Mouse (Mus musculus) intestine, embryonic 16.5 days (tissue): ENCODE measurements around the gene Gp2. TPM values are rescaled to one million over a fixed set of nuclear protein-coding genes. Genes with fewer than 3 reads are reported as not detected.

Experiments
- ATAC-seq: fragments of 200-750 bp; cut with Nextera tagmentation; 2 replicates; pipeline ENCODE4 v1.8.0; 2017; ENCODE audit warnings: moderate TSS enrichment, moderate library complexity
- H3K27ac ChIP-seq: fragments of 300-500 bp; sonication (generic); 2 replicates; pipeline ENCODE4 v1.5.1; 2014; ENCODE audit warnings: mild to moderate bottlenecking, low read length
- H3K27me3 ChIP-seq: fragments of 300-500 bp; sonication (generic); replicated peaks from 2 replicates; pipeline ENCODE4 v1.6.1; 2014; ENCODE audit warnings: low read length, control low read depth, mixed read lengths; ENCODE audit not compliant: control insufficient read depth, insufficient read depth
- H3K36me3 ChIP-seq: fragments of 300-500 bp; sonication (generic); 2 replicates; pipeline ENCODE4 v1.6.1; 2014; ENCODE audit warnings: low read length, control low read depth; ENCODE audit not compliant: control insufficient read depth, insufficient read depth
- H3K4me1 ChIP-seq: fragments of 300-500 bp; sonication (generic); 2 replicates; pipeline ENCODE4 v1.6.1; 2014; ENCODE audit warnings: low read length, control low read depth, mixed read lengths; ENCODE audit not compliant: control insufficient read depth, insufficient read depth
- H3K4me2 ChIP-seq: fragments of 300-500 bp; sonication (generic); 2 replicates; pipeline ENCODE4 v1.6.1; 2014; ENCODE audit warnings: low read depth, low read length, control low read depth
- H3K4me3 ChIP-seq: fragments of 300-500 bp; sonication (generic); 2 replicates; pipeline ENCODE4 v1.5.1; 2014; ENCODE audit warnings: mild to moderate bottlenecking, low read length
- H3K9ac ChIP-seq: fragments of 300-500 bp; sonication (generic); 2 replicates; pipeline ENCODE4 v1.6.1; 2014; ENCODE audit warnings: low read depth, low read length
- H3K9me3 ChIP-seq: fragments of 300-500 bp; sonication (generic); 2 replicates; pipeline ENCODE4 v1.6.1; 2016; ENCODE audit warnings: low read length, control low read depth; ENCODE audit not compliant: control insufficient read depth
- WGBS: fragments of 180-500 bp; shearing (Covaris S2); extraction: QIAGEN DNeasy Blood & Tissue Kit; methylation state at CpG from one replicate; pipeline ENCODE4 v1.1.7; 2014; 5-methylcytosine and 5-hydroxymethylcytosine counted together
- polyA plus RNA-seq: library from polyadenylated mRNA; unstranded; fragments of >200 nt; fragmentation: Nextera tagmentation; extraction: Ambion mirVana; gene quantifications from 2 replicates; pipeline ENCODE4 v1.2.1, GENCODE M21; 2015

The Gp2 gene
- polyA plus RNA-seq, result 0.59 and 0.89 TPM in 2 replicates

- Histone ChIP-seq H3K36me3 (no peaks in the 10 kb centered on the region), H3K9me3 (no peaks in the 10 kb centered on the region), H3K4me2 (no peak within 1 kb of the TSS), H3K4me1 (no peaks in the 10 kb centered on the region), H3K27me3 (no peaks in the 10 kb centered on the region), H3K9ac (no peak within 1 kb of the TSS), H3K27ac (no peak within 1 kb of the TSS), H3K4me3 (no peak within 1 kb of the TSS)
- no peak for ATAC-seq
- WGBS, result 86% methylated on average over 6 of the region's 6 CpGs
Measured at GRCm38 (mm10) chr7:119459185-119459584, at the start of gene Gp2. Gene Gp2, minus strand, starts transcription at chr7:119459285.

- no peak overlapping the region for H3K4me3 ChIP-seq
- WGBS, result 83% methylated on average over 4 of the region's 4 CpGs
- H3K27me3 ChIP-seq, result no peaks in the 10 kb centered on the region
- no peaks in the 10 kb centered on the region for H3K4me1 ChIP-seq
- H3K9me3 ChIP-seq, result no peaks in the 10 kb centered on the region
- H3K36me3 ChIP-seq, result no peaks in the 10 kb centered on the region
- no peak overlapping the region for H3K27ac ChIP-seq
- no peak overlapping the region for H3K4me2 ChIP-seq
- H3K9ac ChIP-seq, result no peak overlapping the region
- ATAC-seq, result no peak
Measured at GRCm38 (mm10) chr7:119490041-119490780, 31.1 kb upstream of the Gp2 start.

GRCm38 (mm10) chr7:119486683-119487082 is 27.6 kb upstream of the Gp2 start:
- no peak for ATAC-seq
- WGBS, result 80% methylated on average over 5 of the region's 5 CpGs
- no peak overlapping the region for H3K4me2 ChIP-seq

GRCm38 (mm10) chr7:119484154-119484553 is 25.1 kb upstream of the Gp2 start:
- Histone ChIP-seq H3K4me2 (no peak overlapping the region), H3K9ac (no peak overlapping the region), H3K27me3 (no peaks in the 10 kb centered on the region), H3K36me3 (no peaks in the 10 kb centered on the region), H3K27ac (no peak overlapping the region), H3K9me3 (no peaks in the 10 kb centered on the region), H3K4me1 (no peaks in the 10 kb centered on the region), H3K4me3 (no peak overlapping the region)
- 85% methylated on average over 4 of the region's 4 CpGs for WGBS
- no peak for ATAC-seq

More at GRCm38 (mm10) chr7:119486683-119487082, 27.6 kb upstream of the Gp2 start:
- no peak overlapping the region for H3K4me3 ChIP-seq
- H3K4me1 ChIP-seq, result no peaks in the 10 kb centered on the region
- no peaks in the 10 kb centered on the region for H3K36me3 ChIP-seq
- no peak overlapping the region for H3K27ac ChIP-seq
- H3K9ac ChIP-seq, result no peak overlapping the region
- no peaks in the 10 kb centered on the region for H3K27me3 ChIP-seq
- H3K9me3 ChIP-seq, result no peaks in the 10 kb centered on the region

- ATAC-seq, result no peak
- Histone ChIP-seq H3K9me3 (no peaks in the 10 kb centered on the region), H3K4me2 (no peak within 1 kb of the TSS), H3K9ac (no peak within 1 kb of the TSS), H3K4me1 (no peaks in the 10 kb centered on the region), H3K27ac (no peak within 1 kb of the TSS), H3K27me3 (no peaks in the 10 kb centered on the region), H3K4me3 (no peak within 1 kb of the TSS), H3K36me3 (no peaks in the 10 kb centered on the region)
Measured at GRCm38 (mm10) chr7:119479256-119479655, 20.2 kb upstream of the Gp2 start, which contains the start of gene Umod. Gene Umod, minus strand, starts transcription at chr7:119479282.

- Histone ChIP-seq H3K4me3 (no peak overlapping the region), H3K36me3 (no peaks in the 10 kb centered on the region), H3K27ac (no peak overlapping the region), H3K27me3 (no peaks in the 10 kb centered on the region), H3K4me1 (no peaks in the 10 kb centered on the region), H3K9me3 (no peaks in the 10 kb centered on the region), H3K4me2 (no peak overlapping the region), H3K9ac (no peak overlapping the region)
- ATAC-seq, result no peak
- 71% methylated on average over 33 of the region's 33 CpGs for WGBS
Measured at GRCm38 (mm10) chr7:119476500-119477389, 17.7 kb upstream of the Gp2 start.

- no peak for ATAC-seq
- Histone ChIP-seq H3K4me2 (no peak overlapping the region), H3K27me3 (no peaks in the 10 kb centered on the region), H3K27ac (no peak overlapping the region), H3K4me1 (no peaks in the 10 kb centered on the region), H3K4me3 (no peak overlapping the region), H3K36me3 (no peaks in the 10 kb centered on the region), H3K9ac (no peak overlapping the region), H3K9me3 (no peaks in the 10 kb centered on the region)
- 79% methylated on average over 7 of the region's 7 CpGs for WGBS
Measured at GRCm38 (mm10) chr7:119454192-119454591, 4.9 kb downstream of the Gp2 start.

GRCm38 (mm10) chr7:119443849-119444248 is 15.2 kb downstream of the Gp2 start:
- no peak overlapping the region for H3K9ac ChIP-seq
- H3K9me3 ChIP-seq, result no peaks in the 10 kb centered on the region
- ATAC-seq, result no peak
- no peak overlapping the region for H3K4me2 ChIP-seq
- no peaks in the 10 kb centered on the region for H3K36me3 ChIP-seq
- H3K27me3 ChIP-seq, result no peaks in the 10 kb centered on the region
- H3K4me1 ChIP-seq, result no peaks in the 10 kb centered on the region
- WGBS, result 68% methylated on average over 4 of the region's 4 CpGs
- no peak overlapping the region for H3K27ac ChIP-seq
- H3K4me3 ChIP-seq, result no peak overlapping the region

- H3K36me3 ChIP-seq, result no peaks in the 10 kb centered on the region
- H3K4me1 ChIP-seq, result no peaks in the 10 kb centered on the region
- no peak overlapping the region for H3K4me2 ChIP-seq
- no peaks in the 10 kb centered on the region for H3K27me3 ChIP-seq
- H3K27ac ChIP-seq, result no peak overlapping the region
- 68% methylated on average over 1 of the region's 1 CpGs for WGBS
- ATAC-seq, result no peak
- no peak overlapping the region for H3K9ac ChIP-seq
- H3K4me3 ChIP-seq, result no peak overlapping the region
- H3K9me3 ChIP-seq, result no peaks in the 10 kb centered on the region
Measured at GRCm38 (mm10) chr7:119441938-119442337, 17.1 kb downstream of the Gp2 start.
